Mouse (Mus musculus): ENCODE results near the gene Krt80. TPM values are rescaled to one million over a fixed set of nuclear protein-coding genes. Genes with fewer than 3 reads are reported as not detected.

Gene Krt80
- polyA plus RNA-seq, 1 experiment, result 0.63 TPM

GRCm38 (mm10) chr15:101368015-101368414 lies 1.9 kb downstream of the Krt80 start:
- Histone ChIP-seq H3K36me3 (replicated peaks; ENCODE audit: low read length) (no peaks in the 10 kb centered on the region), H3K4me1 (peaks cover 40% of the 10 kb centered on the region), H3K4me3 (replicated peaks) (no peak overlapping the region), H3K9me3 (no peaks in the 10 kb centered on the region), H3K27me3 (replicated peaks) (peaks cover 91% of the 10 kb centered on the region)
- TF ChIP-seq FLI1 (IDR thresholded peaks at IDR 0.05; ENCODE audit: low read length), result no peak
- TF ChIP-seq GATA1 (IDR thresholded peaks at IDR 0.05; ENCODE audit: borderline replicate concordance, low read length), result no peak

- Histone ChIP-seq H3K27me3 (replicated peaks) (peaks cover 91% of the 10 kb centered on the region), H3K4me1 (peaks cover 37% of the 10 kb centered on the region), H3K36me3 (replicated peaks; ENCODE audit: low read length) (no peaks in the 10 kb centered on the region), H3K9me3 (no peaks in the 10 kb centered on the region), H3K4me3 (replicated peaks) (no peak overlapping the region)
- no peak for TF ChIP-seq GATA1 (IDR thresholded peaks at IDR 0.05; ENCODE audit: borderline replicate concordance, low read length)
Observed at GRCm38 (mm10) chr15:101367497-101367896, 2.5 kb downstream of the Krt80 start.

GRCm38 (mm10) chr15:101366926-101367325 lies 3.0 kb downstream of the Krt80 start:
- Histone ChIP-seq H3K36me3 (replicated peaks; ENCODE audit: low read length) (no peaks in the 10 kb centered on the region), H3K27me3 (replicated peaks) (peaks cover 94% of the 10 kb centered on the region), H3K4me3 (replicated peaks) (peak overlapping the region; percentile 0), H3K4me1 (peaks cover 34% of the 10 kb centered on the region; the same call in 1 of the 2 replicates), H3K9me3 (no peaks in the 10 kb centered on the region)
- TF ChIP-seq FLI1 (IDR thresholded peaks at IDR 0.05; ENCODE audit: low read length), result no peak
- TF ChIP-seq GATA1 (IDR thresholded peaks at IDR 0.05; ENCODE audit: borderline replicate concordance, low read length), result no peak

- Histone ChIP-seq H3K4me3 (replicated peaks) (no peak overlapping the region), H3K4me1 (peaks cover 33% of the 10 kb centered on the region; the same call in 1 of the 2 replicates), H3K9me3 (no peaks in the 10 kb centered on the region), H3K27me3 (replicated peaks) (peaks cover 95% of the 10 kb centered on the region), H3K36me3 (replicated peaks; ENCODE audit: low read length) (no peaks in the 10 kb centered on the region)
- no peak for TF ChIP-seq FLI1 (IDR thresholded peaks at IDR 0.05; ENCODE audit: low read length)
- no peak for TF ChIP-seq GATA1 (IDR thresholded peaks at IDR 0.05; ENCODE audit: borderline replicate concordance, low read length)
Observed at GRCm38 (mm10) chr15:101366482-101366881, 3.5 kb downstream of the Krt80 start.

GRCm38 (mm10) chr15:101365721-101366120 lies 4.2 kb downstream of the Krt80 start:
- Histone ChIP-seq H3K4me1 (peaks cover 31% of the 10 kb centered on the region; the same call in 1 of the 2 replicates), H3K4me3 (replicated peaks) (no peak overlapping the region), H3K9me3 (no peaks in the 10 kb centered on the region), H3K27me3 (replicated peaks) (peaks cover 96% of the 10 kb centered on the region), H3K36me3 (replicated peaks; ENCODE audit: low read length) (no peaks in the 10 kb centered on the region)
- TF ChIP-seq FLI1 (IDR thresholded peaks at IDR 0.05; ENCODE audit: low read length) (no peak), GATA1 (IDR thresholded peaks at IDR 0.05; ENCODE audit: borderline replicate concordance, low read length) (no peak)

GRCm38 (mm10) chr15:101364891-101365671 lies 4.9 kb downstream of the Krt80 start:
- Histone ChIP-seq H3K27me3 (replicated peaks) (peaks cover 98% of the 10 kb centered on the region), H3K9me3 (no peaks in the 10 kb centered on the region), H3K36me3 (replicated peaks; ENCODE audit: low read length) (no peaks in the 10 kb centered on the region), H3K4me1 (peaks cover 31% of the 10 kb centered on the region; the same call in 1 of the 2 replicates), H3K4me3 (replicated peaks) (no peak overlapping the region)
- no peak for TF ChIP-seq FLI1 (IDR thresholded peaks at IDR 0.05; ENCODE audit: low read length)
- no peak for TF ChIP-seq GATA1 (IDR thresholded peaks at IDR 0.05; ENCODE audit: borderline replicate concordance, low read length)

GRCm38 (mm10) chr15:101364425-101364824 lies 5.5 kb downstream of the Krt80 start:
- peaks cover 31% of the 10 kb centered on the region; the same call in 1 of the 2 replicates for H3K4me1 ChIP-seq
- peaks cover 98% of the 10 kb centered on the region for H3K27me3 ChIP-seq (replicated peaks)
- no peak overlapping the region for H3K4me3 ChIP-seq (replicated peaks)
- TF ChIP-seq FLI1 (IDR thresholded peaks at IDR 0.05; ENCODE audit: low read length) (no peak), GATA1 (IDR thresholded peaks at IDR 0.05; ENCODE audit: borderline replicate concordance, low read length) (no peak)
- no peaks in the 10 kb centered on the region for H3K9me3 ChIP-seq
- no peaks in the 10 kb centered on the region for H3K36me3 ChIP-seq (replicated peaks; ENCODE audit: low read length)

- no peaks in the 10 kb centered on the region for H3K9me3 ChIP-seq
- no peak for TF ChIP-seq GATA1 (IDR thresholded peaks at IDR 0.05; ENCODE audit: borderline replicate concordance, low read length)
- no peak for TF ChIP-seq FLI1 (IDR thresholded peaks at IDR 0.05; ENCODE audit: low read length)
- H3K4me1 ChIP-seq, result peaks cover 26% of the 10 kb centered on the region; the same call in 1 of the 2 replicates
- H3K27me3 ChIP-seq (replicated peaks), result peaks cover 95% of the 10 kb centered on the region
- H3K4me3 ChIP-seq (replicated peaks), result no peak overlapping the region
- no peaks in the 10 kb centered on the region for H3K36me3 ChIP-seq (replicated peaks; ENCODE audit: low read length)
Observed at GRCm38 (mm10) chr15:101363933-101364332, 6.0 kb downstream of the Krt80 start.

GRCm38 (mm10) chr15:101362393-101363010 lies 7.5 kb downstream of the Krt80 start:
- no peaks in the 10 kb centered on the region for H3K9me3 ChIP-seq
- H3K4me3 ChIP-seq (replicated peaks), result no peak overlapping the region
- H3K36me3 ChIP-seq (replicated peaks; ENCODE audit: low read length), result no peaks in the 10 kb centered on the region
- peaks cover 90% of the 10 kb centered on the region for H3K27me3 ChIP-seq (replicated peaks)
- TF ChIP-seq GATA1 (IDR thresholded peaks at IDR 0.05; ENCODE audit: borderline replicate concordance, low read length) (no peak), FLI1 (IDR thresholded peaks at IDR 0.05; ENCODE audit: low read length) (no peak)
- H3K4me1 ChIP-seq, result peaks cover 18% of the 10 kb centered on the region; the same call in 1 of the 2 replicates

- Histone ChIP-seq H3K9me3 (no peaks in the 10 kb centered on the region), H3K4me1 (peaks cover 24% of the 10 kb centered on the region), H3K27me3 (replicated peaks) (peaks cover 69% of the 10 kb centered on the region), H3K4me3 (replicated peaks) (no peak overlapping the region), H3K36me3 (replicated peaks; ENCODE audit: low read length) (no peaks in the 10 kb centered on the region)
- TF ChIP-seq GATA1 (IDR thresholded peaks at IDR 0.05; ENCODE audit: borderline replicate concordance, low read length) (no peak), FLI1 (IDR thresholded peaks at IDR 0.05; ENCODE audit: low read length) (no peak)
Observed at GRCm38 (mm10) chr15:101355382-101355786, 14.6 kb downstream of the Krt80 start.

Measured in megakaryocyte, embryonic 14.5 days (primary cell).